Mouse (Mus musculus) hindbrain, embryonic 13.5 days (tissue): ENCODE data around the gene Vti1a. TPM values are rescaled to one million over a fixed set of nuclear protein-coding genes. Genes with fewer than 3 reads are reported as not detected.

ENCODE experiments used
- ATAC-seq: fragments of 200-750 bp; cut with Nextera tagmentation; 2 replicates; pipeline ENCODE4 v1.8.0; 2017; ENCODE audit warnings: moderate TSS enrichment; ENCODE audit not compliant: low FRiP score
- H3K27ac ChIP-seq: fragments of 300-500 bp; sonication (generic); 2 replicates; pipeline ENCODE4 v1.5.1; 2015; ENCODE audit warnings: inconsistent platforms, mild to moderate bottlenecking, moderate library complexity
- H3K27me3 ChIP-seq: fragments of 300-500 bp; sonication (generic); 2 replicates; pipeline ENCODE4 v1.6.1; 2015; ENCODE audit warnings: mild to moderate bottlenecking, inconsistent platforms
- H3K36me3 ChIP-seq: fragments of 300-500 bp; sonication (generic); 2 replicates; pipeline ENCODE4 v1.6.1; 2015; ENCODE audit warnings: mild to moderate bottlenecking, inconsistent platforms
- H3K4me1 ChIP-seq: fragments of 300-500 bp; sonication (generic); replicated peaks from 2 replicates; pipeline ENCODE4 v1.6.1; 2015; ENCODE audit warnings: inconsistent platforms
- H3K4me2 ChIP-seq: fragments of 300-500 bp; sonication (generic); 2 replicates; pipeline ENCODE4 v1.6.1; 2015; ENCODE audit warnings: inconsistent platforms, mild to moderate bottlenecking, moderate library complexity
- H3K4me3 ChIP-seq: fragments of 300-500 bp; sonication (generic); 2 replicates; pipeline ENCODE4 v1.5.1; 2015; ENCODE audit warnings: mild to moderate bottlenecking, inconsistent platforms
- H3K9ac ChIP-seq: fragments of 300-500 bp; sonication (generic); 2 replicates; pipeline ENCODE4 v1.6.1; 2015; ENCODE audit warnings: mild to moderate bottlenecking, inconsistent platforms
- H3K9me3 ChIP-seq: fragments of 300-500 bp; sonication (generic); 2 replicates; pipeline ENCODE4 v1.6.1; 2016; ENCODE audit warnings: inconsistent platforms
- WGBS: fragments of 180-500 bp; shearing (Covaris S2); methylation state at CpG from one replicate; pipeline ENCODE4 v1.1.7; 2015; 5-methylcytosine and 5-hydroxymethylcytosine counted together
- polyA plus RNA-seq: library from polyadenylated mRNA; unstranded; fragments of >200 nt; fragmentation: Nextera tagmentation; extraction: Ambion mirVana; gene quantifications from 2 replicates; pipeline ENCODE4 v1.2.1, GENCODE M21; 2015

The Vti1a gene
- polyA plus RNA-seq, 1 experiment from 2014 or later = 30.1 TPM

- 91% methylated on average over 5 of the region's 5 CpGs for WGBS
- no peak for ATAC-seq
- H3K9me3 ChIP-seq = no peaks in the 10 kb centered on the region
- H3K4me3 ChIP-seq = no peak overlapping the region
- no peak overlapping the region for H3K4me2 ChIP-seq
- no peaks in the 10 kb centered on the region for H3K4me1 ChIP-seq
- H3K27ac ChIP-seq = no peak overlapping the region
- no peaks in the 10 kb centered on the region for H3K36me3 ChIP-seq
- no peak overlapping the region for H3K9ac ChIP-seq
- 0 out of 2 replicates have a peak, but pooled peaks cover 5% of the 10 kb centered on the region for H3K27me3 ChIP-seq
Observed at GRCm38 (mm10) chr19:55508965-55509364, 192.9 kb downstream of the Vti1a start.

GRCm38 (mm10) chr19:55509618-55510017 lies 193.5 kb downstream of the Vti1a start:
- H3K4me1 ChIP-seq = no peaks in the 10 kb centered on the region
- H3K27me3 ChIP-seq = 0 out of 2 replicates have a peak, but pooled peaks cover 3% of the 10 kb centered on the region
- H3K36me3 ChIP-seq = no peaks in the 10 kb centered on the region
- WGBS = 98% methylated on average over 8 of the region's 8 CpGs
- no peaks in the 10 kb centered on the region for H3K9me3 ChIP-seq
- ATAC-seq = no peak
- no peak overlapping the region for H3K27ac ChIP-seq
- H3K4me2 ChIP-seq = no peak overlapping the region
- H3K4me3 ChIP-seq = no peak overlapping the region
- H3K9ac ChIP-seq = no peak overlapping the region

DNA sequence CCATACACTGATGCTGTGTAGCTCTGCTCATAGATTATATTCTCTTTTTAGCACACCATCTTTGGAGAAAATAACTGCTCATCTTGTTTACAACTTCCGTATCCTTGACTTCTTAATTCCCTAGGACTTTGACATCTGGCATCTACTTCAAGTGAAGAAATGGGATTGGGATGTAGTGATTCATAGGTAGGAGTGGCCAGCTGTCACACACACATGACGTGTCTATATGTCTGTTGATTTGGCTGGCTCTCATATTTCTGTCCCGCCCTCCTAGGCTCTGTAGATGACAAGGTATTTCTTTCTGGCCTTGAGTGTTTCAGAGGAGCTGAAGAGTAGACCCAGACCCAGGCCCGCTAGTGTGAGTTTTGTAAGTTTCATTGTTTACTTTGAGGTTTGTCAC lies 197.8 kb downstream of the Vti1a start:
- Histone ChIP-seq H3K9ac (no peak overlapping the region), H3K9me3 (no peaks in the 10 kb centered on the region), H3K4me1 (no peaks in the 10 kb centered on the region), H3K27me3 (no peaks in the 10 kb centered on the region), H3K27ac (no peak overlapping the region), H3K4me3 (no peak overlapping the region), H3K36me3 (no peaks in the 10 kb centered on the region), H3K4me2 (no peak overlapping the region)
- 95% methylated on average over 4 of the region's 4 CpGs for WGBS
- no peak for ATAC-seq

DNA sequence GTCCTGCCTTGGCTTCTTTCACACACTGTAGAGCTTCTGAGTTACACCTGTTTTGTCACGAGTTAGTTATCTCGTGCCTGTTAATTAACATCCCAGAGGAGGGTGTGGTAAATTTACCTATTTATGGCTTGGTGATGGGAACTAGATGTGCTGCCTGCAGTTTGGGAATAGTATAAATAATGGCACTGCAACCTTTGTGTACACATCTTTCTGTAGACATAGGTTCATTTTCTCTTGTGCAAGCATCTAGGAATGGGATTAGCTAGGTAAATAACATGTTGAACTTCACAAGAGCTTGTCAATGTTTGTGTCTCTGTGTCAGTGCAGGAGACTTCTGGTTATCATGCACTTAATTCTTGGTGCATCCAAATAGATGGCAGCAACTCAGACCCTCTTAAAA lies 204.1 kb downstream of the Vti1a start:
- Histone ChIP-seq H3K9ac (no peak overlapping the region), H3K9me3 (no peaks in the 10 kb centered on the region), H3K4me2 (no peak overlapping the region), H3K27me3 (0 out of 2 replicates have a peak, but pooled peaks cover 10% of the 10 kb centered on the region), H3K36me3 (no peaks in the 10 kb centered on the region), H3K4me3 (no peak overlapping the region), H3K4me1 (peaks cover 6% of the 10 kb centered on the region; the same call in 1 of the 2 replicates), H3K27ac (no peak overlapping the region)
- 87% methylated on average over 2 of the region's 2 CpGs for WGBS
- ATAC-seq = no peak

DNA sequence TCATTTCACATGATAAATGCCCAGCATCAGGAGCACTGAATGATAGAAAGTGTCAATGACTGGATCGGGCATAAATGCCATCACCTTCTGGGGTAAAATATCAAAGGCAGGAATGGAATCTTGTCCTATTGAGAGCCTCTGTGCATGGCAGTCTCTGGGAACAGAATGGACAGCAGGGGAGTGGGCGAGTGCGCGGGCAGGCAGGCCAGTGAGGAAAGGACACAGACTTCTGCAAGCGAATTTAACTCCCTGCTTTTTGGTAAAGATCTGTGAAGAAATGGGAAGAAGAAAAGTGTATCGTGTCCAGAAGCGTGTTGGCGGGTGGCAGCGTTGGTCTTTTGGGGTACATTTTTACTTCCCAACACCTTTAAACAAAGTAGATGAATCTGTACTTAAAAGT lies 207.2 kb downstream of the Vti1a start:
- no peak overlapping the region for H3K27ac ChIP-seq
- no peak overlapping the region for H3K4me2 ChIP-seq
- no peak for ATAC-seq
- H3K36me3 ChIP-seq = no peaks in the 10 kb centered on the region
- no peak overlapping the region for H3K4me3 ChIP-seq
- no peak overlapping the region for H3K9ac ChIP-seq
- no peaks in the 10 kb centered on the region for H3K9me3 ChIP-seq
- 84% methylated on average over 9 of the region's 9 CpGs for WGBS
- 0 out of 2 replicates have a peak, but pooled peaks cover 10% of the 10 kb centered on the region for H3K27me3 ChIP-seq
- peaks cover 6% of the 10 kb centered on the region; the same call in 1 of the 2 replicates for H3K4me1 ChIP-seq

DNA sequence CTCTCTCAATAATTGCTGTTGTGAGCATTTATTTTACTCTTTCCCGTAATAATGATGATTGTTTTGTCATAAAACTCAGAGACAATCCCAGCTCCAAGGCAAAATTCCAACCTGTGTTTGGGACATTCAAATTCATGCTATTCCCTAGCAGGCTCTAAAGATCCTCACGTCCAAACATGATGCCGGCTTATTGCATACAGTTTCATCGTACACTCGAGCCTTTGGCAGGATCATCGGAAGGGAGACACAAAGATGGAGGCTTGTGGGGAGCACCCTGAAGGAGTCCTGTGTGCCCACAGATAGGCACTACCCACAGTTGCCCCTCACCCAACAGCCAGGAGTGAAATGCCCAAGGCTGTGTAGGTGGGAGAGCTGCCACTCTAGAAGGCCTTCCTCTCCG lies 208.3 kb downstream of the Vti1a start:
- ATAC-seq = no peak
- H3K4me2 ChIP-seq = no peak overlapping the region
- H3K27ac ChIP-seq = no peak overlapping the region
- peaks cover 6% of the 10 kb centered on the region; the same call in 1 of the 2 replicates for H3K4me1 ChIP-seq
- 93% methylated on average over 7 of the region's 7 CpGs for WGBS
- H3K9me3 ChIP-seq = no peaks in the 10 kb centered on the region
- H3K4me3 ChIP-seq = no peak overlapping the region
- no peak overlapping the region for H3K9ac ChIP-seq
- H3K36me3 ChIP-seq = no peaks in the 10 kb centered on the region
- 0 out of 2 replicates have a peak, but pooled peaks cover 10% of the 10 kb centered on the region for H3K27me3 ChIP-seq

DNA sequence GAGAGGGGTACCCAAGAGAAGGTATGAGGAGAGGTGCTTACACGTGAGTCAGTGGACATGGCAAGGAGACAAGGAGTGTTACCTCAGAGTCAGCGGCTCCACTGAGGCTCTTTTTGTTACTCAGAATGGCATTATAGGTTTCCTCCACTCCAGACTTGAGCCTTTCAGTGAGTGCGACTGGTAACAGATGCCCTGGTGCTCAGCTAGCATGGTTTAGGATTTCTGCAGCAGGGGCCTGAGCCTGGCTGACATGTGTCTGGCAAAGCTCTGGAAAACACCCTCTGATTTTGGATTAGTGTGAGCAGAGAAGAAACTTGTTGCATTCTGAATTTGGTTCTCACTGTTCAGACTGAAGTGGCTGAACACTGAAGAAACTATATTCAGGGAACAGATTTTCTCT lies 209.0 kb downstream of the Vti1a start:
- H3K4me2 ChIP-seq = no peak overlapping the region
- H3K9me3 ChIP-seq = no peaks in the 10 kb centered on the region
- no peak for ATAC-seq
- no peaks in the 10 kb centered on the region for H3K36me3 ChIP-seq
- H3K4me3 ChIP-seq = no peak overlapping the region
- H3K27ac ChIP-seq = no peak overlapping the region
- H3K9ac ChIP-seq = no peak overlapping the region
- 0 out of 2 replicates have a peak, but pooled peaks cover 10% of the 10 kb centered on the region for H3K27me3 ChIP-seq
- H3K4me1 ChIP-seq = peaks cover 6% of the 10 kb centered on the region; the same call in 1 of the 2 replicates
- 85% methylated on average over 3 of the region's 3 CpGs for WGBS

DNA sequence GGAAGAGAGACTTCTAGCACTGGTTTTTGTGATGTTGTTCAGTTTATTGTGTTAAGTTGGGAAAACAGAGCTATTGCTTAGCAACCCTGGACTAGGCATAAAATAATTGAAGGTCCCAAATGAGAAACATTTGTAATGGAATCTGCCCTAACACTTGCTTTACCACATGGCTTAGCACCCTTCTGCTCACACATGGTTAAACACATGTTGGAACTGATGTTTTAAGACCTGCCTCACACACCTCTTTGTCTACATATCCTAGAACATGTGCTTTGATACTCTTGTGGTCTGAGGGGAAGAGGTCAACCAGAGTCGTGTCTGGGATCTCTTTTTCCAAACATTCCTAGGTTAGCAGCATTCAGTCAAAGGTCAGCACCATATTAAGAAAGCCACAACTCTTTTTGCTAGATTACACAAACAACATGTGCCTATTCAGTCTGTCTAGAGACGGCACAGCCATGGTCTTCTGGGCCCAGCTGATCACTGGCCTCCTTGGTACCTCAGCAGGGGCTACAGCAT lies 210.7 kb downstream of the Vti1a start:
- no peaks in the 10 kb centered on the region for H3K9me3 ChIP-seq
- no peak overlapping the region for H3K4me2 ChIP-seq

DNA sequence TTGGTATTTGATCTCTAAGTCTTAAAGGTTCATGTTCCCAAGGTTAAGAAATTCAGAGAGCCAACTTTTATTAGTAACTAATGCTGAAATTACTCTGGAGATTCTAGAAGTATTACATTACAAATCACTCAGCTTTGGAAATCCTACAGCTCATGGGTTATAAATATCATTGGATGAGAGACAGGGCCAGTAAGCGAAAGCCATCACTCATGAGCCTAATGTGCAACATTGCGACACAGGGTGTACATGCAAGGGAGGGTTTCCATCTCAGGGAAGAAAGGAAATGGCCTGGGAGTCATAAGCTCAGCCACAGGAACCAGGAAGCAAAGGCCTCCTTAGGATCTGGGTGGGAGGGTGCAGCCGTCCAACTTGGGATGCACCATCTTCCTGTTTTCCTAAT lies 213.9 kb downstream of the Vti1a start:
- Histone ChIP-seq H3K27ac (no peak overlapping the region), H3K9me3 (no peaks in the 10 kb centered on the region), H3K4me3 (no peak overlapping the region), H3K9ac (no peak overlapping the region), H3K4me1 (no peaks in the 10 kb centered on the region), H3K4me2 (no peak overlapping the region), H3K36me3 (no peaks in the 10 kb centered on the region), H3K27me3 (no peaks in the 10 kb centered on the region)
- ATAC-seq = no peak
- WGBS = 84% methylated on average over 3 of the region's 3 CpGs

More for the DNA sequence above, 210.7 kb downstream of the Vti1a start:
- Histone ChIP-seq H3K4me3 (no peak overlapping the region), H3K27ac (no peak overlapping the region), H3K36me3 (no peaks in the 10 kb centered on the region), H3K27me3 (0 out of 2 replicates have a peak, but pooled peaks cover 10% of the 10 kb centered on the region), H3K4me1 (peaks cover 3% of the 10 kb centered on the region; the same call in 1 of the 2 replicates), H3K9ac (no peak overlapping the region)
- 54% methylated on average over 2 of the region's 2 CpGs for WGBS
- ATAC-seq = no peak

GRCm38 (mm10) chr19:55532681-55533080 lies 216.6 kb downstream of the Vti1a start:
- Histone ChIP-seq H3K9ac (no peak overlapping the region), H3K27me3 (peaks cover 8% of the 10 kb centered on the region; the same call in 1 of the 2 replicates)

GRCm38 (mm10) chr19:55536273-55536937 lies 220.3 kb downstream of the Vti1a start:
- Histone ChIP-seq H3K4me1 (no peaks in the 10 kb centered on the region), H3K9me3 (no peaks in the 10 kb centered on the region), H3K9ac (no peak overlapping the region), H3K27me3 (peaks cover 23% of the 10 kb centered on the region; the same call in 1 of the 2 replicates), H3K27ac (no peak overlapping the region), H3K4me2 (no peak overlapping the region), H3K4me3 (no peak overlapping the region), H3K36me3 (no peaks in the 10 kb centered on the region)
- 83% methylated on average over 7 of the region's 7 CpGs for WGBS
- ATAC-seq = no peak

More at GRCm38 (mm10) chr19:55532681-55533080, 216.6 kb downstream of the Vti1a start:
- Histone ChIP-seq H3K4me3 (no peak overlapping the region), H3K4me1 (no peaks in the 10 kb centered on the region), H3K27ac (no peak overlapping the region), H3K4me2 (no peak overlapping the region), H3K9me3 (no peaks in the 10 kb centered on the region), H3K36me3 (no peaks in the 10 kb centered on the region)
- ATAC-seq = no peak
- 90% methylated on average over 3 of the region's 3 CpGs for WGBS

DNA sequence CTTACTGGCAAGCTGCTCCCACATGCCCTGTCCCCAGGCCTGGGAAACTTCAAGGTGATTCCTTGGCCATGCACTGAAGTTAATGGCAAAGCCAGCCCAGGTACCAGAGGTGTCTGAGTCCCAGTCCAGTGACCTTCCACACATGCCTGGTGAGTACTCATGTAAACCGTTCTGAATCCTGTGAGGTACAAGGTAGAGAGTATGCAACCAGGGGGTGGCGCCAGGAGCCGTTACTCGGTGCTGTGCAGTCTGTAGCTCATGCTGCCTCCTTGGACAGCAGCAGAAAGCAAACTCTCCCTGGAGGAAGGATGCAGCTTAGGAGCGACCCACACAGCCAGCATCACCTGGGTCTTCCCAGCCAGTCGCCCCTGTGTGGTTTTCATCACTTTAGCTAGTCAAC lies 221.6 kb downstream of the Vti1a start:
- Histone ChIP-seq H3K27ac (no peak overlapping the region), H3K9me3 (no peaks in the 10 kb centered on the region), H3K4me3 (no peak overlapping the region), H3K36me3 (no peaks in the 10 kb centered on the region), H3K27me3 (peaks cover 34% of the 10 kb centered on the region), H3K4me1 (no peaks in the 10 kb centered on the region), H3K9ac (no peak overlapping the region), H3K4me2 (no peak overlapping the region)
- ATAC-seq = no peak
- 30% methylated on average over 6 of the region's 6 CpGs for WGBS

GRCm38 (mm10) chr19:55541641-55542040 lies 225.5 kb downstream of the Vti1a start:
- WGBS = 82% methylated on average over 5 of the region's 5 CpGs
- ATAC-seq = no peak
- H3K4me2 ChIP-seq = no peak overlapping the region
- H3K9me3 ChIP-seq = no peaks in the 10 kb centered on the region
- no peaks in the 10 kb centered on the region for H3K36me3 ChIP-seq
- H3K27ac ChIP-seq = no peak overlapping the region
- H3K4me1 ChIP-seq = peaks cover 7% of the 10 kb centered on the region
- no peak overlapping the region for H3K4me3 ChIP-seq
- no peak overlapping the region for H3K9ac ChIP-seq
- peaks cover 45% of the 10 kb centered on the region for H3K27me3 ChIP-seq
